Mouse (Mus musculus): Measurements from ENCODE around the gene Rab3il1.
A peak's percentile ranks its signal among the peaks of the same experiment; 100 is the strongest.
"Not testable (repeated sequence)": the region's sequence is repeated elsewhere in the genome, so short reads cannot be mapped to it uniquely, and the experiment has no call there.

DNA sequence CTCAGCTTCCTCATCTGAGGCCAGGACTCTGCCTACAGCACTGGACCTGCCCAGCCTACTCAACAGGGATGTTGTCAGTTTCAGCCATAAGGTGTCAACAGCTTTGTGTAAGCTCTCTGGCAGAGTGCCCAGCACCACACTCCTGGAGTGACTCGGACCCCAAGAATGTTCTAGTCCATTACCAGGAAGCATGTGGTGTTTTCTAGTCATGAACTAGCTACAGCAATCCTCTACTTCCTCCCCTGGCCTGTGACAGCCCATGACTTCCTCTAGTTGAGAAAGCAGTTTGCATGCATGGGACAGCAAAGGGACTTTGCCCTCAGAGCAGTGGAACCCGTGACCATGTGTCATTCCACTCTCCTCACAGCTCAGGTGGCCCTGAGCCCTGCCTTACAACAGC lies 26.6 kb upstream of the Rab3il1 start:
- TF ChIP-seq EP300 (IDR thresholded peaks at IDR 0.05; ENCODE audit: low read depth): peak; percentile 62; the same call in 1 of the 2 replicates
- TF ChIP-seq CTCF (IDR thresholded peaks at IDR 0.05; ENCODE audit: low read depth): not testable (repeated sequence)

Measured in liver, postnatal 0 days (tissue).